Mouse (Mus musculus) inflammation-experienced regulatory T-cells, adult 6 months (primary cell): ENCODE measurements around the gene Ttc7. TPM values are rescaled to one million over a fixed set of nuclear protein-coding genes. Genes with fewer than 3 reads are reported as not detected.

Source experiments
- ATAC-seq: one replicate; pipeline ENCODE4 v1.8.0; 2017
- polyA plus RNA-seq, 3 experiments: library from polyadenylated mRNA; unstranded; fragments of 100-300 nt; shearing (Covaris generic); gene quantifications; one replicate each; pipeline ENCODE4 v1.2.1; 2017

Ttc7 gene
- polyA plus RNA-seq: 10 to 100 TPM; 16.9 to 22.6 (median 20.6) TPM

- ATAC-seq: peak; percentile 69
These were observed at the start of gene Ttc7 for GRCm38 (mm10) chr17:87282706-87283053. Gene Ttc7 (plus strand): TSS chr17:87282886.

- no peak for ATAC-seq
These were observed 47.7 kb upstream of the Ttc7 start for GRCm38 (mm10) chr17:87235019-87235418.

- ATAC-seq: no peak
These were observed 45.7 kb upstream of the Ttc7 start for GRCm38 (mm10) chr17:87236725-87237650.

- no peak for ATAC-seq
These were observed 44.9 kb upstream of the Ttc7 start for GRCm38 (mm10) chr17:87237826-87238225.

- ATAC-seq: no peak
These were observed 36.6 kb upstream of the Ttc7 start for GRCm38 (mm10) chr17:87246103-87246502.

GRCm38 (mm10) chr17:87254384-87254783 is 28.3 kb upstream of the Ttc7 start:
- no peak for ATAC-seq

- no peak for ATAC-seq
These were observed 27.0 kb upstream of the Ttc7 start for GRCm38 (mm10) chr17:87255672-87256071.

- ATAC-seq: no peak
These were observed 19.3 kb upstream of the Ttc7 start for GRCm38 (mm10) chr17:87263401-87263800.

GRCm38 (mm10) chr17:87264054-87264830 is 18.4 kb upstream of the Ttc7 start:
- no peak for ATAC-seq

- peak; percentile 47 for ATAC-seq
These were observed 17.5 kb upstream of the Ttc7 start for GRCm38 (mm10) chr17:87264927-87265791.

GRCm38 (mm10) chr17:87265792-87266186 is 16.9 kb upstream of the Ttc7 start, which contains the start of gene Mcfd2:
Gene Mcfd2 (minus strand): TSS chr17:87265935.
- peak; percentile 92 for ATAC-seq

GRCm38 (mm10) chr17:87269454-87269853 is 13.2 kb upstream of the Ttc7 start:
- ATAC-seq: no peak

GRCm38 (mm10) chr17:87275363-87276341 is 7.0 kb upstream of the Ttc7 start:
- ATAC-seq: no peak

GRCm38 (mm10) chr17:87282007-87282705 is 530 bp upstream of the Ttc7 start:
- peak; percentile 52 for ATAC-seq

- peak; percentile 32 for ATAC-seq
These were observed 519 bp downstream of the Ttc7 start for GRCm38 (mm10) chr17:87283055-87283754.

GRCm38 (mm10) chr17:87283755-87284481 is 1.2 kb downstream of the Ttc7 start:
- ATAC-seq: peak; percentile 64

- no peak for ATAC-seq
These were observed 1.9 kb downstream of the Ttc7 start for GRCm38 (mm10) chr17:87284482-87285040.

- no peak for ATAC-seq
These were observed 3.2 kb downstream of the Ttc7 start for GRCm38 (mm10) chr17:87285731-87286465.
